Mouse (Mus musculus): Measurements from ENCODE around the gene Tmem126a. TPM values are rescaled to one million over a fixed set of nuclear protein-coding genes. Genes with fewer than 3 reads are reported as not detected.

The Tmem126a gene
- polyA plus RNA-seq, 1 experiment, result 51.2 TPM

Other genes starting within 250 kb of the Tmem126a start
- 0.04 and 0.12 TPM in 2 replicates for gene Ccdc83, start 191.5 kb downstream of the Tmem126a start, polyA plus RNA-seq (2012; rRNA removed)
- 90.2 and 106 TPM in 2 replicates for gene Sytl2, start 155.0 kb downstream of the Tmem126a start, polyA plus RNA-seq (2012; rRNA removed)
- gene Ccdc89, start 30.7 kb downstream of the Tmem126a start, polyA plus RNA-seq (2012; rRNA removed), result 0.73 and 0.90 TPM in 2 replicates
- gene Crebzf, start 14.5 kb downstream of the Tmem126a start, polyA plus RNA-seq (2012; rRNA removed), result 71.4 and 104 TPM in 2 replicates
- 19.1 and 21.1 TPM in 2 replicates for gene Tmem126b, start 18.8 kb upstream of the Tmem126a start, polyA plus RNA-seq (2012; rRNA removed)
- gene Dlg2, start 19.4 kb upstream of the Tmem126a start, polyA plus RNA-seq (2012; rRNA removed), result 2.1 and 2.9 TPM in 2 replicates